Mouse (Mus musculus) adrenal gland, adult 10 weeks (tissue): ENCODE data around the gene Hsd3b1. TPM values are rescaled to one million over a fixed set of nuclear protein-coding genes. Genes with fewer than 3 reads are reported as not detected.

Experiments used
- polyA plus RNA-seq: library from polyadenylated mRNA; stranded (reverse); fragments of 350-450 nt; fragmentation: Illumina TruSeq; extraction: RNeasy Lipid Tissue Mini Kit (QIAGEN cat#74804); gene quantifications from one replicate; pipeline ENCODE4 v1.2.3, GENCODE M21; 2014; ENCODE audit warnings: low read depth, low replicate concordance

Gene Hsd3b1
- 17,303 TPM for polyA plus RNA-seq

GRCm38 (mm10) chr3:98859576-98859975, at the start of gene Hsd3b1:
TSS of gene Hsd3b1 (minus strand) at chr3:98859794.

GRCm38 (mm10) chr3:98893057-98893772, 33.6 kb upstream of the Hsd3b1 start, which contains the start of gene Hao2:
TSS of gene Hao2 (minus strand) at chr3:98893239.

GRCm38 (mm10) chr3:98814101-98814670, 45.4 kb downstream of the Hsd3b1 start, which contains the start of gene Hsd3b6:
TSS of gene Hsd3b6 (minus strand) at chr3:98814443.

Other genes starting within 250 kb of the Hsd3b1 start
- gene Hsd3b5, start 229.5 kb downstream of the Hsd3b1 start, polyA plus RNA-seq, result not detected
- not detected for gene Hsd3b2, start 135.3 kb downstream of the Hsd3b1 start, polyA plus RNA-seq
- not detected for gene Hsd3b3, start 96.7 kb downstream of the Hsd3b1 start, polyA plus RNA-seq
- gene Hsd3b6, start 45.4 kb downstream of the Hsd3b1 start, polyA plus RNA-seq, result 34.9 TPM
- gene Hao2, start 33.4 kb upstream of the Hsd3b1 start, polyA plus RNA-seq, result 498 TPM